Mouse (Mus musculus) brain, adult 10 weeks (tissue): ENCODE measurements around the gene Gm21560. TPM values are rescaled to one million over a fixed set of nuclear protein-coding genes. Genes with fewer than 3 reads are reported as not detected.

Source experiments
- polyA plus RNA-seq: library from polyadenylated mRNA; stranded (reverse); fragments of 350-450 nt; fragmentation: Illumina TruSeq; extraction: RNeasy Lipid Tissue Mini Kit (QIAGEN cat#74804); gene quantifications from one replicate; pipeline ENCODE4 v1.2.3, GENCODE M21; 2015; ENCODE audit warnings: low read depth, low replicate concordance

Gene Gm21560
- not detected for polyA plus RNA-seq

GRCm38 (mm10) chr14:6219192-6219591, at the start of gene Gm21560:
TSS of gene Gm21560 (minus strand) at chr14:6219292.

Other genes starting within 250 kb of the Gm21560 start
- not detected for gene Gm3453, start 240.2 kb downstream of the Gm21560 start, polyA plus RNA-seq
- not detected for gene Gm6337, start 161.0 kb downstream of the Gm21560 start, polyA plus RNA-seq
- 0.58 TPM for gene Gm8206, start 125.3 kb downstream of the Gm21560 start, polyA plus RNA-seq
- gene Gm3468, start 110.6 kb downstream of the Gm21560 start, polyA plus RNA-seq, result 2.3 TPM
- gene Gm3476, start 93.5 kb downstream of the Gm21560 start, polyA plus RNA-seq, result not detected
- 0.95 TPM for gene Gm3411, start 68.0 kb upstream of the Gm21560 start, polyA plus RNA-seq
- not detected for gene Gm21103, start 85.6 kb upstream of the Gm21560 start, polyA plus RNA-seq
- gene Gm3618, start 124.4 kb upstream of the Gm21560 start, polyA plus RNA-seq, result not detected
- not detected for gene Gm16440, start 171.0 kb upstream of the Gm21560 start, polyA plus RNA-seq
- 0.36 TPM for gene Gm3591, start 193.2 kb upstream of the Gm21560 start, polyA plus RNA-seq
- gene Gm3594, start 225.3 kb upstream of the Gm21560 start, polyA plus RNA-seq, result not detected